Mouse (Mus musculus) embryo, embryonic 11.5 days (tissue): ENCODE measurements around the gene Tbl3.

Source experiments
- DNase-seq: peaks from one replicate; pipeline ENCODE4 v3.0.0-alpha.2; 2012; ENCODE audit warnings: low read depth, low spot score

Tbl3 gene

GRCm38 (mm10) chr17:24706982-24707800 lies at the start of gene Tbl3:
Tbl3 (minus strand) TSS chr17:24707660.
- peak; percentile 90 for DNase-seq

DNA sequence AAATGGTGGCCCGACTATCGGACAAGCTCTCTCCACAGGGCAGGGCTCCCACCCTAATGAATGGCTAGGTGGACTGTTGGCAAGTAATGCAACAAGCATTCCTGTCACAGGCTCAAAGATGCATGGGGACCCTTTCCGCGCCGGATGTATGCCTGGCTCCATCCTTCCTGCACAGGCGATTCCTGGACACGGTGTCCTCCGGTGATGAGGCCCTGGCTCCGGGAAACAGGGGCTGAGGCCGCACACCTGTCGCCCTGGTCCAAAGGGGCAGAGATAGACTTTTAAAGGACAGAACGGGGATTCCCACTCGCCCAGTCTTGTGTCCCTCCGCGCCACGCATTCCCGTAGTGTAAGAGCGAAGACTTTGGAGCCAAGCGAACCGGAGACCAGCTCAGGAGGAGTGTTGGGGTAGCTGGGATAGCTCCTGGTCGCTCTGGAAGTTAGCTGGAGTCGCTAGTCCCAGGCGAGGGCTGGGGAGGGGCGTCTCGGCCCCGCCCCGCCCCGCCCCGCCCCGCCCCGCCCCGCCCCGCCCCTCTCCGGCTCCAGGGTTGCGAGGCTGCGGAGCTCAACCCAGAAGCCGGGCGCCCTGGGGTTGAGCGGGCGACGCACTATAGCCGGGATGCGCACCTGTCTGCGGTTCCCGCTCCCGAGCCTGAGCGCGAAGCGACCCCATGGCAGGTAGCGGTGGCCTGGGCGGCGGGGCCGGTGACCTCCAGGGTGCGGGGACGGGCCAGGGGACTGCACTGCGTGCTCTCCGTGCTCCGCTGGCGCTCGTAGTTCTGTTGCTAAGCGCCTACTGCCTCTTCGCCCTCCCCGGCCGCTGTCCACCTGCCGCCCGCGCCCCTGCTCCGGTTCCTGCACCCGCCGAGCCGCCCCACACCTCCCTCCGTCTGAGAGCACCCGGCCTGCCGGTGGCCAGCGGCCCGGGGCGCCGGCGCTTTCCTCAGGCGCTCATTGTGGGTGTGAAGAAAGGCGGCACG lies 45.2 kb upstream of the Tbl3 start, which contains the start of gene Hs3st6:
Gene Hs3st6, plus strand, starts transcription at position 574 of the 980 bp plus-strand sequence.
- DNase-seq: no peak

DNA sequence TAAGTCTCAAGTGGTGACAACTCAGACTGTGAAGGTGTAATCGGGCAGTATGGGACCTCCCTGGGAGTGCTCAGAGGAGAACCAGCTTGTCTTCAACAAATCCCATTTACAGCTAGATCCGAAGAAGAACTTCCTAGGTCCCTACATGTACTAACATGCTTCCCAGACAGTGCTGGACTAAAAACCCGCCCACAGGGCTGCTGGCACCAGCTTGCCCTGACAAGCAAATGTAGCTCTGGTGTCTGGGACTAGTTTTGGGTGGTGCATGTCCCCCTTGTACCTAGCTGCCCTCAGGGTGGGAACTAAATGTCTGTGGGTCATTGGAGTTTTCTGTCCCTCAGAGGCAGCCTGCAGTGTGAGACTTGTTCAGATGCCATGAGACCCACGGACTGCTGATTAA lies 44.1 kb upstream of the Tbl3 start:
- DNase-seq: no peak

GRCm38 (mm10) chr17:24746986-24747385 lies 39.5 kb upstream of the Tbl3 start:
- DNase-seq: no peak

DNA sequence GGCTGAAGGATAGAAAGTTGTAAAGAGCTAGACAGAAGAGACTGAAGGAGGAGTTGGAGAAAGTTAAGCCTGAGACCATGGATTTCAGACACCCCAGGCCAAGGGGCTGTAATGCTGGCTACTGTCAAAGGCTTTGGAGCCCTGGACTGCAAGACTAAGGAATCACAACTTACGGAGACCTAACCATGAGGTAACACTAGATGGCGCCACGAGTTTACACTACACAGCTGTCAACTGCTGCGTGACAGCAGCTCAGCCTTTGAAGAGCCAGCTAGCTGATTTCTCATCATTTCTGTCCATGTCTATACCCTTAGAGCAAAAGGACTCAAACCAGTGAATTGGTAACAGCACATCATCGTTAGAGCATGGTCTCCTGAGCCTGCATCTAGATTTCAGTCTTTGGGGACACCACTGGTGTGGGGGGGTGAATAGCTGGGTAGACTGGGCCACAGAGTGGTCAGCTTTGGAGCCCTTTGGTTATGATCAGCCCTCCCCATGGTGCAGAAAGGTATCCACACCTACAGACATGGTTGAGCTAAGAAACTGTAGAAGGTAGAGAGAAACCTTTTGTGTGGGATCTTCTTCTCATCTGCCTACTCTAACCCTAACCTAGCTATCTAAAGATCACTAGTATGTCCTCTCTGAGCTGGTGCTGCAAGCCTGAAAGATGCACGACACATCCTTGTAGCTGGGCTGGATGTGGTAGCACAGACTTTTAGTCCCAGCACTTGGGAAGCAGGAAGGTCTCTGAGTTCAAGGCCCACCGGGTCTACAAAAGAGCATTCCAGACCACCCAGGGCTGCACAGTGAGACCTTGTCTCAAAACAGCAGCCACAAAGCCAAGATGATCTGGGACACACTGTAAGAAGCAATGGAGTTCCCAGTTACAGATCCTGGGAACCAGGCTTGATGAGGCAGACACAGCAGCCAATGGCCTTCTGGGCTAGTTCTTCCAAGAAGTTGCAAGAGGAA lies 38.4 kb upstream of the Tbl3 start:
- DNase-seq: peak; percentile 83

DNA sequence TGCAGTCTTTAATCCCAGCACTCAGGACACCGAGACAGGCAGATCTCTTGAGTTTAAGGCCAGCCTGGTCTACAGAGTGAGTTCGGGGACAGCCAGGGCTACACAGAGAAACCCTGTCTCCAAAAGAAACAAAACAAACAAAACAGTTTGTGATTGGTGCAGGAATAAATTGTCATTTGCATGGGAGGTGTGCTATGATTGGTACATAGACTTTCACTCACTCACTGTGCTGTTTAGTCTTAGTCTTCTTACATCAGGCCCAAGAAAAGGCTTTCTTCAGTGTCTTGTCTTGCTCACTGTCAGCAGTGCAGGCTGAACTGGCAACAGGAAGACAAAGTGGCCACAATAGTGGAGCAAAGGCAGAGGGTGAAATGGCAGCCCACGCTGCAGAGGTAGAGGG lies 36.9 kb upstream of the Tbl3 start:
- no peak for DNase-seq

DNA sequence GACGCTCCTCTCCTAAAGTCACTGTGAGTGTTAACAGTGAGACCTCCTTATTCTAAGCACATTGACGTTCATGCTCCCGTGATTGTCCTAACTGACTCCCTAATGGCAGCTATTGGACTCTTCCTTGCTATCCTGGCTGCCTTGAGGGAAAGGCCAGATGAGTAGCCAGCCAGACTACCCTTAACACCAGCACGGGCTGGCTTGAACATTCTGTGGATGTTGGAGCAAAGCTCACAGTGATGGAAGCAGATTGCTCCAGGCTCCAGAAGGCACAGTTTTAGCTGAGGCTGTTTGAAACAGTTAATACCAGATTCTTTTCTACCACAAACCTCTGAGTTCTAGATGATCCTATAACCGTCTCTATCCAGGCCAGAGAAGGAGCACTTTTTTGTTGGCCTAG lies 36.4 kb upstream of the Tbl3 start:
- DNase-seq: no peak

DNA sequence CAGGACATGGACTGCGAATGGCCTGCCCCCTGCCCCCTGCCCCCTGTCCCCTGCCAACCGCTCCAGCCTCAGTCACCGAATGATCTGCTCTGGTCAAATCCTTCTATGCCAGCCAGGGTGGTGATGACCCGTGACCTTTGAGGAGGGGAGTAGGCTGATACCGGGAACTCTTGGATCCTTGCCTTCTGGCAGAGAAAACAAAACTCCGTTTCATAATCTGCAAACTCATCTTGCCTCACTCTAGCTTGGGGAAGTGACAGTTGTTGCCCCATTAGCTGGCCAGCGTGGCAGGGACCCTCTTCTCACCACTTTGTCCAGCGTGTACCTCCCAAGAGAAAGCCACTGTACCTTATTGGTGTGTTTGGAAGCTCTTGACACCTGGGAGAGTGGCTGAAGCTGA lies 34.8 kb upstream of the Tbl3 start:
- DNase-seq: no peak

DNA sequence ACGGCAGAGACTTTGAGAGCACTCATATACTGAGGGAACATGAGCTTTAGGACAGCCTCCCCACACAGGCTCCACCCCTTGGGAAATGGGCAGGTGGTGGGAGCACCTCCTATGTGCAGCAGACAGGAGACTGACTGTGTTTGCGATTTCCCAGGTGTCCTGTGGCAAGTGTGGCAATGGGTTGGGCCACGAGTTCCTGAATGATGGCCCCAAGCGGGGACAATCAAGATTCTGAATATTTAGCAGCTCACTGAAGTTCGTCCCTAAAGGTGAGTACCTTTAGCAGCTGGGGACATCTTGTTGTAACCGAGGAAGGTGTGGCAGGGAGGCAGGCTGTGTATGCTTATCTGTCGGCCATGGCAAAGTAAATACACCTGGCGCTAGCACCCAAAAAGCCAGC lies 32.5 kb upstream of the Tbl3 start:
- no peak for DNase-seq

DNA sequence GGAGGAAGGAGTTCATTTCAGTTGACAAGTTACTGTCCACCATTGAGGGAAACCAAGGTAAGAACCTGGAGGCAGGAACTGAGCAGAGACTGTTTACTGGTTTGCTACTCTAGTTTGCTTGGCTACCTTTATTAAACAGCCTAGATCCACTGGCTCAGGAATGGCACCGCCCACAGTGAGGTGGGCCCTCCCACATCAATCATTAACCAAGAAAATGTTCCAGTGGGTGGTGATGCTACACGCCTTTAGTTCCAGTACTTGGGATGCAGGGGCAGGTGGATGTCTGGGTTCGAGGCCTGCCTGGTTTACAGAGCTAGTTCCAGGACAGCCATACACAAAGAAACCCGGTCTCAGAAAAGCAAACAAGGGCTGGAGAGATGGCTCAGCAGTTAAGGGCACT lies 30.8 kb upstream of the Tbl3 start:
- no peak for DNase-seq

- no peak for DNase-seq
These were observed 29.8 kb upstream of the Tbl3 start for GRCm38 (mm10) chr17:24737135-24737810.

DNA sequence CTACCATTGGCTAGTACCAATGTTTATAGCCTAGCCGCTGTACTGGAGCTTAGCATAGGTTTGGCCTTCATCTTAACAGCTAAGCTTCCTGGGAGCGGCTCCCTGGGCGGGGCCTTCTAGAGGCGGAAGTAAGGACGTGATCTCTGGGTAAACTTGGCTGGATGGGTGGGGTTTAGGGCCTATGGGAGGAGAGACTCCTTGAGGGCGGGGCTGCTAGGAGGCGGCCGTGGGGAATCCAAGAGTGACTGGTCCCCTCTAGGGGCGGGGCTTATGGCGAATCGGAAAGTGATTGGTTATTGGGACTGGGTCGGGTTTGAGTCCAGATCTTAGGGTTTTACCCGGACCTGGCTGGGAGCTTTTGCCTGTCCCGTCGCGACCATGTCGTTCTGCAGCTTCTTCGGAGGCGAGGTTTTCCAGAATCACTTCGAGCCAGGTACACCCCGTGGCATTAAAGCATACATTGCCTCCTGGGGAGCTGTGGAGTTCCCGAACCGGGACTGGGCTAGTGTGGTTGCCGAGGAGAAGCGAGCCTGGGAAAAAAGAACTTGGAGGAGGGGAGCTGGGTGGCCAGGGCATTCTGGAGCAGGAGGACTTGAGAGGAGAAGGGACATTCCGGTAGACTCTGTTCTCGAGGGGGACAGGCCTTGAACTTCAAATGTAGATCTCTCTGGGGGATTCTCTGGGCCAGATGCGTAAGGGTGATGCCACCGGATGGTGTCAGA lies 29.0 kb upstream of the Tbl3 start, which contains the start of gene Msrb1:
Gene Msrb1, plus strand, starts transcription at position 313 of the 722 bp plus-strand sequence.
- peak; percentile 92 for DNase-seq

GRCm38 (mm10) chr17:24735446-24735845 lies 28.0 kb upstream of the Tbl3 start:
- DNase-seq: no peak

- no peak for DNase-seq
These were observed 27.1 kb upstream of the Tbl3 start for GRCm38 (mm10) chr17:24734513-24734912.

- no peak for DNase-seq
These were observed 26.1 kb upstream of the Tbl3 start for GRCm38 (mm10) chr17:24733434-24734050.

GRCm38 (mm10) chr17:24732233-24732935 lies 24.9 kb upstream of the Tbl3 start:
- DNase-seq: no peak

GRCm38 (mm10) chr17:24730787-24731186 lies 23.3 kb upstream of the Tbl3 start:
- no peak for DNase-seq

GRCm38 (mm10) chr17:24729067-24729466 lies 21.6 kb upstream of the Tbl3 start:
- no peak for DNase-seq

DNA sequence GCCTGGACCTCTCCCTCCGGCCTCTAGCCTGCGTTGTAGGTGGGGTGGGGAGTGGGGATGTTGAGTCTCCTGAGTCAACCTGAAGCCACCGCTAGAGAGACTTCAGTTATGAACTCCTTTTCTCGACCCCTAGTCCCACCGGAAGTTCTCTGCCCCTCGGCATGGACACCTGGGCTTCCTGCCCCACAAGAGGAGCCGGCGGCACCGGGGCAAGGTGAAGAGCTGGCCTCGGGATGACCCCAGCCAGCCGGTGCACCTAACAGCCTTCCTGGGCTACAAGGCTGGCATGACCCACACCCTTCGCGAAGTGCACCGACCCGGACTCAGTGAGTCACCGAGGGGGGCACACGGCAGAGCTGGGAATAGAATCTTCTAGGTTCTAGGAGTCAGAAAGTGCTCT lies 20.7 kb upstream of the Tbl3 start:
- no peak for DNase-seq
